19 mouse cellular contexts compared by ENCODE assay signal in the genomic region with DNA sequence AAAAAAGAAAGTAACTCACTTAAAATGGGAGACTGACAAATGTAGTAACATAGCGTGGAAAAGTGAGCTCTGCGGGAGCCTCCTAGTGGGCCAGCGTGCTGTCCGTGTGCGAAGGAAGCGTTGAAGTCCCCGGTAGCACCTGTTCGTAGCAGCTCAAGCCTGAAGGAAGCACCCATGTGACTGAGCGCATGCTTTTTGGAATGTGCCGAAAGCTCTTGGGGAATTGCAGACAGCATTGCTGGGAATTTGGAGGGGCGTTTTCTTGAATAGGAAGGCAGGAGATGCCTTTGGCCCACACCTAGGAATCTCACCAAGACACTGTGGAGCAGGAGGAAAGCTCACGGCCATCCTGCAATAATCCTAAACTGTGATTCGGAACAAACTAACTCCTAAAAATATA.
"Had no signal": no experiment of that assay in that cellular context is flagged by ENCODE, and none has a peak within 500 bp of the region (broad histone marks: within the 10 kb centered on the region; RNA-seq: fewer than 3 reads in every experiment).

No protein-coding gene starts in this region.

- H3K9me3 ChIP-seq: intestine, embryonic 15.5 days; limb, embryonic 12.5 days; limb, embryonic 15.5 days; midbrain, embryonic 13.5 days had no signal

- ATAC-seq: intestine, embryonic 15.5 days; liver, postnatal 0 days; lung, postnatal 0 days; midbrain, embryonic 13.5 days; midbrain, embryonic 16.5 days had no signal

- DNase-seq: kidney, adult 18-20 months; left cerebral cortex, postnatal 4 days; liver, postnatal 0 days; lung, embryonic 14.5 days; right cerebral cortex, postnatal 14 days; right cerebral cortex, postnatal 4 days; thymus, adult 2 months; thymus, postnatal 14 days; thymus, postnatal 4 days had no signal

- H3K27ac ChIP-seq: intestine, embryonic 15.5 days; limb, embryonic 12.5 days; limb, embryonic 15.5 days; liver, embryonic 14.5 days; macrophage; midbrain, embryonic 13.5 days; stomach, postnatal 0 days had no signal

- H3K4me3 ChIP-seq: intestine, embryonic 15.5 days; limb, embryonic 12.5 days; limb, embryonic 15.5 days; midbrain, embryonic 13.5 days had no signal

- H3K36me3 ChIP-seq: intestine, embryonic 15.5 days had no signal

- H3K9ac ChIP-seq: intestine, embryonic 15.5 days; limb, embryonic 12.5 days; limb, embryonic 15.5 days; liver, embryonic 14.5 days; liver, postnatal 0 days; lung, embryonic 14.5 days; midbrain, embryonic 13.5 days had no signal

- H3K27me3 ChIP-seq: intestine, embryonic 15.5 days; limb, embryonic 12.5 days; limb, embryonic 15.5 days; midbrain, embryonic 13.5 days had no signal

- H3K4me2 ChIP-seq: intestine, embryonic 15.5 days; limb, embryonic 12.5 days; limb, embryonic 15.5 days; liver, embryonic 11.5 days; lung, embryonic 14.5 days; midbrain, embryonic 13.5 days had no signal
